In genomic region chr4:53399428-53399827, GRCm38 (mm10) we compare ENCODE assay signal across 11 mouse cellular contexts.
"Had no signal": no experiment of that assay in that cellular context is flagged by ENCODE, and none has a peak within 500 bp of the region (broad histone marks: within the 10 kb centered on the region; RNA-seq: fewer than 3 reads in every experiment).

No protein-coding gene starts in this region.

- H3K9me3 ChIP-seq: limb, embryonic 15.5 days; neural tube, embryonic 12.5 days had no signal

- H3K27ac ChIP-seq: limb, embryonic 15.5 days; liver, embryonic 14.5 days; neural tube, embryonic 12.5 days; stomach, postnatal 0 days had no signal

- H3K27me3 ChIP-seq: limb, embryonic 15.5 days; neural tube, embryonic 12.5 days had no signal

- H3K4me3 ChIP-seq: limb, embryonic 15.5 days; neural tube, embryonic 12.5 days had no signal

- ATAC-seq: lung, postnatal 0 days had no signal

- H3K36me3 ChIP-seq: limb, embryonic 15.5 days; neural tube, embryonic 12.5 days had no signal

- DNase-seq: kidney, postnatal 10 days; lung, adult 2 months; lung, postnatal 36 days; midbrain, embryonic 14.5 days; thymus, adult 18-20 months; thymus, postnatal 14 days had no signal

- H3K4me1 ChIP-seq: neural tube, embryonic 12.5 days had no signal

- H3K9ac ChIP-seq: limb, embryonic 15.5 days; liver, embryonic 14.5 days; neural tube, embryonic 12.5 days had no signal

- H3K4me2 ChIP-seq: limb, embryonic 15.5 days; neural tube, embryonic 12.5 days had no signal
